Mouse (Mus musculus) gastrocnemius, adult 8-10 months (tissue): ENCODE data around the gene Dtx3. TPM values are rescaled to one million over a fixed set of nuclear protein-coding genes. Genes with fewer than 3 reads are reported as not detected.

ENCODE experiments used
- total RNA-seq, 4 experiments: library from RNA; stranded (reverse); gene quantifications; 2 replicates each; pipeline ENCODE4 v1.2.4; 2022

Dtx3 gene
- total RNA-seq, 4 experiments from 2014 or later = 22.1 to 27.1 (median 23.2) TPM

Other genes starting within 250 kb of the Dtx3 start
- 100 to 1,000 TPM; 103 to 118 (median 106) TPM for gene Ctdsp2, start 217.0 kb downstream of the Dtx3 start, total RNA-seq
- 1 to 10 TPM; 2.3 to 5.7 (median 3.6) TPM for gene Avil, start 195.0 kb downstream of the Dtx3 start, total RNA-seq
- 10 to 100 TPM; 19.5 to 24.0 (median 21.7) TPM for gene Tsfm, start 164.9 kb downstream of the Dtx3 start, total RNA-seq
- gene Mettl1, start 154.3 kb downstream of the Dtx3 start, total RNA-seq = 10 to 100 TPM in 1 of 4 experiments, 1 to 10 TPM in 3; 8.6 to 12.4 (median 9.6) TPM
- not detected for gene Eef1akmt3, start 154.2 kb downstream of the Dtx3 start, total RNA-seq
- not detected for gene Cyp27b1, start 147.5 kb downstream of the Dtx3 start, total RNA-seq
- 1 to 10 TPM in 1 of 4 experiments, under 1 TPM in 3; 0.17 to 1.3 (median 0.76) TPM for gene March9, start 135.5 kb downstream of the Dtx3 start, total RNA-seq
- gene Cdk4, start 132.2 kb downstream of the Dtx3 start, total RNA-seq = 10 to 100 TPM; 41.3 to 46.4 (median 43.8) TPM
- 10 to 100 TPM; 21.0 to 24.9 (median 21.5) TPM for gene Tspan31, start 125.5 kb downstream of the Dtx3 start, total RNA-seq
- 1 to 10 TPM in 2 of 4 experiments, under 1 TPM in 2; 0.60 to 1.7 (median 1.0) TPM for gene Agap2, start 120.4 kb downstream of the Dtx3 start, total RNA-seq
- 10 to 100 TPM in 2 of 4 experiments, 1 to 10 TPM in 2; 7.4 to 13.9 (median 10.8) TPM for gene Os9, start 74.6 kb downstream of the Dtx3 start, total RNA-seq
- gene B4galnt1, start 30.5 kb downstream of the Dtx3 start, total RNA-seq = under 1 TPM; 0.29 to 0.70 (median 0.38) TPM
- 1 to 10 TPM; 1.8 to 4.1 (median 2.7) TPM for gene Slc26a10, start 15.1 kb downstream of the Dtx3 start, total RNA-seq
- 10 to 100 TPM in 1 of 4 experiments, 1 to 10 TPM in 3; 7.1 to 12.1 (median 9.0) TPM for gene Arhgef25, start 5.6 kb downstream of the Dtx3 start, total RNA-seq
- 1 to 10 TPM; 7.6 to 8.8 (median 8.4) TPM for gene Pip4k2c, start 15.9 kb upstream of the Dtx3 start, total RNA-seq
- gene Kif5a, start 67.6 kb upstream of the Dtx3 start, total RNA-seq = under 1 TPM; 0.22 to 0.36 (median 0.29) TPM
- 100 to 1,000 TPM in 2 of 4 experiments, 10 to 100 TPM in 2; 89.1 to 101 (median 99.3) TPM for gene Dctn2, start 70.6 kb upstream of the Dtx3 start, total RNA-seq
- gene Mbd6, start 93.3 kb upstream of the Dtx3 start, total RNA-seq = 10 to 100 TPM; 16.0 to 20.8 (median 17.4) TPM
- gene Mars, start 116.1 kb upstream of the Dtx3 start, total RNA-seq = 10 to 100 TPM; 59.2 to 76.6 (median 66.0) TPM
- gene Arhgap9, start 126.2 kb upstream of the Dtx3 start, total RNA-seq = 1 to 10 TPM in 1 of 4 experiments, under 1 TPM in 3; 0.39 to 1.2 (median 0.57) TPM
- gene Gli1, start 146.2 kb upstream of the Dtx3 start, total RNA-seq = under 1 TPM; 0.48 to 0.99 (median 0.78) TPM
- not detected for gene Inhbe, start 158.7 kb upstream of the Dtx3 start, total RNA-seq
- gene Inhbc, start 174.7 kb upstream of the Dtx3 start, total RNA-seq = not detected
- 100 to 1,000 TPM; 130 to 135 (median 131) TPM for gene R3hdm2, start 184.6 kb upstream of the Dtx3 start, total RNA-seq